Mouse (Mus musculus): ENCODE measurements around the gene Gm20388.

GRCm38 (mm10) chr8:122547815-122548214 lies 2637.2 kb downstream of the Gm20388 start:
- TF ChIP-seq POLR2A (IDR thresholded peaks at IDR 0.05; ENCODE audit: borderline replicate concordance, control insufficient read depth, low read depth, low read length) (no peak), CTCF (IDR thresholded peaks at IDR 0.05; ENCODE audit: control insufficient read depth, insufficient read depth, low read length) (no peak)

Measured in bone marrow, adult 2 months (tissue).